21 mouse cellular contexts compared by ENCODE assay signal in genomic region chr9:117066502-117066901, GRCm38 (mm10).
DNase-seq lines count a peak whose midpoint lies in the region; ATAC-seq and TF ChIP-seq lines count a peak whose summit lies in the region.
"Had no signal": no experiment of that assay in that cellular context is flagged by ENCODE, and none has a peak within 500 bp of the region (broad histone marks: within the 10 kb centered on the region; RNA-seq: fewer than 3 reads in every experiment).

No protein-coding gene starts in this region.

- H3K79me2 ChIP-seq in MEL (ENCODE audit: control insufficient read depth, insufficient read depth, low read length, poor library complexity) = no peaks in the 10 kb centered on the region

- no peak for TF ChIP-seq RAD21 in MEL (IDR thresholded peaks at IDR 0.05; ENCODE audit: low read depth, low read length)

- no peak overlapping the region for H3K4me2 ChIP-seq in hindbrain, postnatal 0 days (ENCODE audit: low read depth, low read length)
- no peak overlapping the region for H3K4me2 ChIP-seq in hindbrain, embryonic 11.5 days (replicated peaks; ENCODE audit: low read depth, low read length)
- no peak overlapping the region for H3K4me2 ChIP-seq in liver, postnatal 0 days (ENCODE audit: low read depth, low read length)
- H3K4me2 ChIP-seq in liver, embryonic 12.5 days = no peak overlapping the region
- no peak overlapping the region for H3K4me2 ChIP-seq in neural tube, embryonic 15.5 days
- H3K4me2 ChIP-seq: embryonic facial prominence, embryonic 12.5 days; forebrain, embryonic 15.5 days; heart, embryonic 11.5 days; hindbrain, embryonic 15.5 days; limb, embryonic 12.5 days; liver, embryonic 15.5 days had no signal

- no peaks in the 10 kb centered on the region for H3K36me3 ChIP-seq in hindbrain, postnatal 0 days (ENCODE audit: insufficient read depth, low read length)
- no peaks in the 10 kb centered on the region for H3K36me3 ChIP-seq in hindbrain, embryonic 11.5 days (ENCODE audit: control insufficient read depth, insufficient read depth, low read length)
- no peaks in the 10 kb centered on the region for H3K36me3 ChIP-seq in liver, postnatal 0 days (replicated peaks; ENCODE audit: insufficient read depth, low read length)
- no peaks in the 10 kb centered on the region for H3K36me3 ChIP-seq in liver, embryonic 12.5 days
- H3K36me3 ChIP-seq in MEL (ENCODE audit: control insufficient read depth in 1 of 2, insufficient read depth in 2 of 2, low read length in 2 of 2) = no peaks in the 10 kb centered on the region
- H3K36me3 ChIP-seq in neural tube, embryonic 15.5 days = no peaks in the 10 kb centered on the region
- H3K36me3 ChIP-seq: forebrain, embryonic 15.5 days; hindbrain, embryonic 15.5 days; liver, embryonic 15.5 days had no signal

- TF ChIP-seq EP300 in liver, postnatal 0 days (IDR thresholded peaks at IDR 0.05; ENCODE audit: low read depth) = no peak
- TF ChIP-seq EP300 in MEL (IDR thresholded peaks at IDR 0.05; ENCODE audit: low read depth in 1 of 2, low read length in 2 of 2) = no peak

- ATAC-seq in hindbrain, postnatal 0 days = no peak
- ATAC-seq in hindbrain, embryonic 11.5 days (ENCODE audit: low FRiP score) = no peak
- no peak for ATAC-seq in liver, postnatal 0 days
- no peak for ATAC-seq in liver, embryonic 12.5 days
- ATAC-seq in neural tube, embryonic 15.5 days (ENCODE audit: low FRiP score) = no peak
- ATAC-seq: forebrain, embryonic 15.5 days; midbrain, embryonic 16.5 days had no signal

- no peak overlapping the region for H3K4me3 ChIP-seq in hindbrain, postnatal 0 days (ENCODE audit: low read length)
- H3K4me3 ChIP-seq in hindbrain, embryonic 11.5 days (ENCODE audit: low read depth, low read length) = no peak overlapping the region
- H3K4me3 ChIP-seq in liver, postnatal 0 days (ENCODE audit: low read depth, low read length) = no peak overlapping the region
- H3K4me3 ChIP-seq in liver, embryonic 12.5 days = no peak overlapping the region
- no peak overlapping the region for H3K4me3 ChIP-seq in MEL (ENCODE audit: control insufficient read depth in 1 of 2, insufficient read depth in 1 of 2, low read depth in 2 of 2, low read length in 2 of 2)
- no peak overlapping the region for H3K4me3 ChIP-seq in cortical plate, adult 2 months (ENCODE audit: insufficient read depth, low read length)
- no peak overlapping the region for H3K4me3 ChIP-seq in neural tube, embryonic 15.5 days (replicated peaks)
- H3K4me3 ChIP-seq: embryonic facial prominence, embryonic 12.5 days; forebrain, embryonic 15.5 days; hindbrain, embryonic 15.5 days; limb, embryonic 12.5 days; liver, embryonic 15.5 days had no signal

- no peaks in the 10 kb centered on the region for H3K4me1 ChIP-seq in hindbrain, postnatal 0 days (ENCODE audit: insufficient read depth, low read length)
- H3K4me1 ChIP-seq in hindbrain, embryonic 11.5 days (replicated peaks; ENCODE audit: control insufficient read depth, insufficient read depth, low read length) = no peaks in the 10 kb centered on the region
- H3K4me1 ChIP-seq in liver, postnatal 0 days (ENCODE audit: insufficient read depth) = no peaks in the 10 kb centered on the region
- no peaks in the 10 kb centered on the region for H3K4me1 ChIP-seq in liver, embryonic 12.5 days
- no peaks in the 10 kb centered on the region for H3K4me1 ChIP-seq in MEL (ENCODE audit: control insufficient read depth in 1 of 2, insufficient read depth in 2 of 2, low read length in 2 of 2)
- H3K4me1 ChIP-seq in cortical plate, adult 2 months (ENCODE audit: control insufficient read depth, insufficient read depth, low read length) = no peaks in the 10 kb centered on the region
- no peaks in the 10 kb centered on the region for H3K4me1 ChIP-seq in neural tube, embryonic 15.5 days
- H3K4me1 ChIP-seq: forebrain, embryonic 15.5 days; hindbrain, embryonic 15.5 days; liver, embryonic 15.5 days had no signal

- H3K9me3 ChIP-seq in hindbrain, postnatal 0 days (ENCODE audit: low read length) = no peaks in the 10 kb centered on the region
- H3K9me3 ChIP-seq in hindbrain, embryonic 11.5 days (ENCODE audit: control insufficient read depth, low read length) = no peaks in the 10 kb centered on the region
- no peaks in the 10 kb centered on the region for H3K9me3 ChIP-seq in liver, postnatal 0 days (ENCODE audit: low read length)
- peaks cover 6% of the 10 kb centered on the region; the same call in 1 of the 2 replicates for H3K9me3 ChIP-seq in liver, embryonic 12.5 days (replicated peaks)
- H3K9me3 ChIP-seq in MEL (replicated peaks; ENCODE audit: insufficient read depth, low read length) = no peaks in the 10 kb centered on the region
- no peaks in the 10 kb centered on the region for H3K9me3 ChIP-seq in neural tube, embryonic 15.5 days (replicated peaks)
- H3K9me3 ChIP-seq: embryonic facial prominence, embryonic 12.5 days; forebrain, embryonic 15.5 days; hindbrain, embryonic 15.5 days; limb, embryonic 12.5 days; liver, embryonic 15.5 days had no signal

- H3K27ac ChIP-seq in hindbrain, postnatal 0 days = no peak overlapping the region
- no peak overlapping the region for H3K27ac ChIP-seq in hindbrain, embryonic 11.5 days (ENCODE audit: low read depth, low read length)
- H3K27ac ChIP-seq in liver, postnatal 0 days (ENCODE audit: low read depth) = no peak overlapping the region
- no peak overlapping the region for H3K27ac ChIP-seq in liver, embryonic 12.5 days
- no peak overlapping the region for H3K27ac ChIP-seq in MEL (ENCODE audit: control insufficient read depth, low read depth, low read length)
- H3K27ac ChIP-seq in cortical plate, adult 2 months (ENCODE audit: insufficient read depth, low read length) = no peak overlapping the region
- H3K27ac ChIP-seq in neural tube, embryonic 15.5 days (replicated peaks) = no peak overlapping the region
- H3K27ac ChIP-seq: embryonic facial prominence, embryonic 12.5 days; forebrain, embryonic 15.5 days; hindbrain, embryonic 15.5 days; limb, embryonic 12.5 days; liver, embryonic 15.5 days had no signal

- TF ChIP-seq POLR2A in MEL (IDR thresholded peaks at IDR 0.05; ENCODE audit: control insufficient read depth in 1 of 2, insufficient read depth in 1 of 2, low read depth in 1 of 2, low read length in 2 of 2, poor library complexity in 1 of 2) = no peak
- TF ChIP-seq POLR2A in cortical plate, adult 2 months (IDR thresholded peaks at IDR 0.05; ENCODE audit: extremely low read depth, insufficient read depth, low read length) = no peak

- no peaks in the 10 kb centered on the region for H3K27me3 ChIP-seq in hindbrain, postnatal 0 days (ENCODE audit: insufficient read depth, low read length)
- H3K27me3 ChIP-seq in hindbrain, embryonic 11.5 days (ENCODE audit: control insufficient read depth, insufficient read depth, low read length) = no peaks in the 10 kb centered on the region
- no peaks in the 10 kb centered on the region for H3K27me3 ChIP-seq in liver, postnatal 0 days (ENCODE audit: insufficient read depth, low read length)
- H3K27me3 ChIP-seq in liver, embryonic 12.5 days (replicated peaks) = no peaks in the 10 kb centered on the region
- no peaks in the 10 kb centered on the region for H3K27me3 ChIP-seq in MEL (ENCODE audit: control insufficient read depth in 1 of 2, insufficient read depth in 2 of 2, low read length in 2 of 2)
- H3K27me3 ChIP-seq in neural tube, embryonic 15.5 days (replicated peaks) = no peaks in the 10 kb centered on the region
- H3K27me3 ChIP-seq: embryonic facial prominence, embryonic 12.5 days; forebrain, embryonic 15.5 days; hindbrain, embryonic 15.5 days; limb, embryonic 12.5 days; liver, embryonic 15.5 days had no signal

- DNase-seq in hindbrain, postnatal 0 days (ENCODE audit: low spot score) = no peak
- DNase-seq in hindbrain, embryonic 11.5 days (ENCODE audit: low spot score) = no peak
- no peak for DNase-seq in liver, postnatal 0 days
- no peak for DNase-seq in MEL (ENCODE audit: low read depth, low spot score)
- DNase-seq in urinary bladder, postnatal 25 days (ENCODE audit: low spot score) = no peak
- DNase-seq: cerebellum, adult 9-10 months; heart, postnatal 36 days; kidney, adult 11 months; kidney, postnatal 14 days; right cerebral cortex, postnatal 4 days; thymus, postnatal 14 days had no signal

- peak; percentile 61 for TF ChIP-seq CTCF in hindbrain, postnatal 0 days (IDR thresholded peaks at IDR 0.05; ENCODE audit: low read depth)
- TF ChIP-seq CTCF in liver, postnatal 0 days (IDR thresholded peaks at IDR 0.05; ENCODE audit: low read depth) = peak; percentile 39
- peak in 2 of 3 experiments; percentile 3 to 4; a peak in 1 of 6 replicates for TF ChIP-seq CTCF in MEL (IDR thresholded peaks at IDR 0.05 in 2 of 3, conservative IDR thresholded peaks at IDR 0.05 in 1 of 3; ENCODE audit: control insufficient read depth in 1 of 3, insufficient read depth in 1 of 3, low read depth in 2 of 3, low read length in 3 of 3, poor library complexity in 1 of 3, severe bottlenecking in 1 of 3)
- 0 out of 2 replicates have a peak, but pooled peaks have one; percentile 7 for TF ChIP-seq CTCF in cortical plate, adult 2 months (IDR thresholded peaks at IDR 0.05; ENCODE audit: extremely low read depth, insufficient read depth, low read length)

- H3K9ac ChIP-seq in hindbrain, postnatal 0 days (replicated peaks; ENCODE audit: low read length) = no peak overlapping the region
- H3K9ac ChIP-seq in hindbrain, embryonic 11.5 days (ENCODE audit: low read depth, low read length) = no peak overlapping the region
- H3K9ac ChIP-seq in liver, postnatal 0 days (replicated peaks) = no peak overlapping the region
- no peak overlapping the region for H3K9ac ChIP-seq in liver, embryonic 12.5 days
- H3K9ac ChIP-seq in MEL (ENCODE audit: control insufficient read depth, low read depth, low read length, poor library complexity, severe bottlenecking) = no peak overlapping the region
- no peak overlapping the region for H3K9ac ChIP-seq in neural tube, embryonic 15.5 days (replicated peaks)
- H3K9ac ChIP-seq: embryonic facial prominence, embryonic 12.5 days; forebrain, embryonic 15.5 days; hindbrain, embryonic 15.5 days; limb, embryonic 12.5 days; liver, embryonic 15.5 days had no signal

- WGBS in hindbrain, postnatal 0 days = 86% methylated on average over 3 of the region's 3 CpGs
- 83% methylated on average over 3 of the region's 3 CpGs for WGBS in hindbrain, embryonic 11.5 days
- 76% methylated on average over 3 of the region's 3 CpGs for WGBS in liver, postnatal 0 days (ENCODE audit: insufficient replicate concordance)
- WGBS in liver, embryonic 12.5 days (ENCODE audit: insufficient replicate concordance) = 64% methylated on average over 3 of the region's 3 CpGs
- WGBS in neural tube, embryonic 15.5 days = 79% methylated on average over 3 of the region's 3 CpGs

TF ChIP-seq in MEL, 35 proteins besides CTCF, POLR2A, EP300 and RAD21 (continues in another document):
- no peak for TF ChIP-seq NELFE (IDR thresholded peaks at IDR 0.05; ENCODE audit: low read depth, low read length)
- no peak for TF ChIP-seq ZKSCAN1 (IDR thresholded peaks at IDR 0.05; ENCODE audit: low read depth, low read length)
- TF ChIP-seq KAT2A (conservative IDR thresholded peaks at IDR 0.05; ENCODE audit: low read depth, low read length) = no peak
- TF ChIP-seq MEF2A (IDR thresholded peaks at IDR 0.05; ENCODE audit: extremely low read depth, insufficient replicate concordance, low read depth, low read length, poor library complexity, severe bottlenecking) = no peak
- TF ChIP-seq ETS1 (IDR thresholded peaks at IDR 0.05; ENCODE audit: low read depth, low read length) = no peak
- TF ChIP-seq ZNF384 (IDR thresholded peaks at IDR 0.05; ENCODE audit: low read depth, low read length) = no peak

Comparison
In these comparisons a context has a peak if more than half of its experiments do, and no peak if none do; other contexts are left out.
1. CTCF ChIP-seq: peak in every context shown above with its lines; median percentile 61 in hindbrain, postnatal 0 days; 39 in liver, postnatal 0 days; 7 in cortical plate, adult 2 months; 4 in MEL.